Mouse (Mus musculus) G1E (cell line): ENCODE data around the gene Alg11.

Source experiments
- CTCF ChIP-seq: IDR thresholded peaks from 2 replicates; pipeline ENCODE4 v1.5.1; 2012; ENCODE audit warnings: low read depth, low read length, inconsistent platforms, mixed read lengths
- GATA1 ChIP-seq: IDR thresholded peaks from 2 replicates; pipeline ENCODE4 v1.6.1; 2012; ENCODE audit warnings: borderline replicate concordance, low read length, inconsistent platforms, mixed read lengths
- GATA2 ChIP-seq: IDR thresholded peaks from 2 replicates; pipeline ENCODE4 v1.6.1; 2012; ENCODE audit warnings: low read depth, low read length, inconsistent platforms, borderline replicate concordance
- POLR2AphosphoS5 ChIP-seq: IDR thresholded peaks from 2 replicates; pipeline ENCODE4 v1.6.1; 2012; ENCODE audit warnings: low read depth, low read length, inconsistent platforms; ENCODE audit not compliant: insufficient replicate concordance
- TAL1 ChIP-seq: conservative IDR thresholded peaks from 2 replicates; pipeline ENCODE4 v1.6.1; 2012; ENCODE audit warnings: low read depth, low read length, inconsistent platforms, mixed read lengths

- no peak for TF ChIP-seq CTCF
- no peak for TF ChIP-seq GATA1
- no peak for TF ChIP-seq TAL1
- no peak for TF ChIP-seq POLR2AphosphoS5
- TF ChIP-seq GATA2 = no peak
Observed at GRCm38 (mm10) chr8:22060446-22060889, at the start of gene Alg11.
